Mouse (Mus musculus) monocyte, adult 2 months (primary cell): Measurements from ENCODE around the gene Acadsb.
"Not testable (repeated sequence)": the region's sequence is repeated elsewhere in the genome, so short reads cannot be mapped to it uniquely, and the experiment has no call there.

Experiments
- DNase-seq, 2 experiments: peaks; one replicate each; pipeline ENCODE4 v3.0.0; 2022; ENCODE audit warnings: low spot score in 2 of 2, low read depth in 1 of 2

Acadsb gene

DNA sequence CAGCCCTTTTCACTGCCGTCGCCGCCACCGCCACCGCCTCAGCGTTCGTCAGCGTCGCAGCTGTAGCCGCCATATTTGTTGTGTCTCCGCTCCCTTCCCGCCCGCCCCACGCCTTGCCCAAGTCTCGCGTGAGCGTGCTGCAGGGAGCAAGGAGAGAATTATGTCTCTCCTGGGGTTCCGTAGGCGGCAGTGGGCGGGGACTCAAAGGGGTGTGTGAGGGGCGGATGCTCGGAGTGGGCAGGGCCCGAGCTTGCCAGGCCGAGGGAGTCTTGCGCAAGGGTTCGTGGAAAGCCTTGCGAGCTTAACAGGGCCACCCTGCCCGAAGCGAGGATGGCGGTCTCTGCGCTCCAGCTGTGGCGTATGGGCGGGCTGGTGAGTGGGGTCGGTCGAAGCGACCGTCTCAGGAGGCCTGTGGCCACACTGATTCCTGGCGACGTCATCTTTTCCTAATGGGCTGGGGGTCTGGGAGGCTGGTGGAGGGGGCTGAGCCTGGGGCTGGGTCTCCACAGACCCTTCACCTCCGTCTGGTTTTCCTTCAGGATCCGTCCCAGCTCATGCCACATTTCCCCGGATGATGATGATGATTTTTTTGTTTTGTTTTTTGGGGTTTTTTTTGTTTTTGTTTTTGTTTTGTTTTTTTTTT lies at the start of gene Acadsb, which contains the start of gene Ikzf5:
TSS of gene Acadsb (plus strand) at position 186 of the 643 bp plus-strand sequence.
TSS of gene Ikzf5 (minus strand) at position 106 of the 643 bp plus-strand sequence.
- peak; percentile 99 for DNase-seq

DNA sequence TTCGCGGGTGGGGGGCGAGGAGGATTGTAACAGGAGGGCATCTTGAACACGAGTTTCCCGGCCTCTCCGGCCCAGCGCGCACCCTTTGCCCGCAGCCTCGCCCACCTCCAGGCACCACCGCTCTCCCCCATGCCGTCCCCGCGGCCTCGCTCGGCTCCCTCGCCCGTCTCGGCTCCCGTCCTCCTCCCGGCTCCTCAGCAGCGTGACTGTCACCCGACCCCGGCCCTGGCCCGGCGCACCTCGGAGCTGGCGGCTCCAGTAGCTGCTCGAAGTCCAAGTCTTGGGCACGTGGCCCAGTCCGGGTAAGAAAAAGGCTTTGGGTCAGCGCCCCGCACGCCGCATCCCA lies 48.2 kb upstream of the Acadsb start:
- DNase-seq, result no peak

DNA sequence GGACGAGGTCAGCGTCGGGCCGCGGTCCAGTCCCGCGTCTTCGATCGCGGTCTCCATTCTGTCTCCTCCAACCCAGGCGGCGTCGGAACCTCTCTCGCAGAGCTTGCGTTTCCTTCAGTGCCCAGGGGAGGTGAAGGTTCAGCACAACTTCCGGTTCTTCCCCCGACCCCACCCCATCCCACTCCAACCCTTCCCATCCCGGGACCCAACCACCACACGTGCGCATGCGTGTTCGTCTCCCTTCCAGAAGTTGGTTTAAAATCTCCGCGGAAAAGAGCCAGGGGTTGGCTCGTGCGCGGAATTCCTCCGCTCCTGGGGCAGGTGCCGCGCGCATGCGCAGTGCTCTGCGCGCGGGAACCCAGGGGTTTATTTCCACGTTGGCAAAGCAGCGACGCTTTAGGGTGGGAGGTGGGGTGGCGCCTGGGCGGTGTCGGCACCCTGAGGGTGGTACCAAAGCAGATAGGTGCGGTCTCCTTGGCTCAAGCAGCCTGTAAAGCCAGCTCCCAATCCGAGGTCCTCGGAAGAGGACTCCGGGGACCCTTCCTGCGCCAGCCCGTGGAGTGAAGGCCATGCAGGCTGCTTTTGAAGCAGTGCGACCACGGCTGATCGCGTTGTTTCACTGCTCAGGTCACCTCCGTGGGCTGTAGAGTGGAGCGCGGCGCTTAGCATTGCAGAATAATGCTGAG lies 47.6 kb upstream of the Acadsb start, which contains the start of gene 2310057M21Rik:
TSS of gene 2310057M21Rik (minus strand) at position 145 of the 686 bp plus-strand sequence.
- peak; percentile 50 to 74 for DNase-seq

DNA sequence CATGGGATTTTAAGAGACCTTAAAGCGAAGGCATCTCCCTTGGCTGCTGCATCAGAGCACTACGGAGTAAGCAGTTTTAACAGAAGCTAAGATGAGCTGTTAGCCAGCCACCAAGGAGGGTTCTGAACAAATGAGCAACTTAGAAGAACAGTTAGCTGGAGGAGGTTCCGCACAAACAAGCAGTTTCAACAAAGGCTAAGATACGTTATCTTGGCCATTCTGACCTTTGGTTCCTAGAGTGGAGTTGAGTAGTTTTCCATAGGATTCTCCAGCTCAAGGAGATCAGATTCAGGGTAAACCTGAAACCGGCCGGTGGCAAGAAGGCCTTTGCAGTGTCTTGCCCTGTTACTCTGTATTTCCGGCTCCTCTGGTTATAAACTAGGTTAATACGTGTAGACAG lies 46.3 kb upstream of the Acadsb start:
- DNase-seq, result no peak

DNA sequence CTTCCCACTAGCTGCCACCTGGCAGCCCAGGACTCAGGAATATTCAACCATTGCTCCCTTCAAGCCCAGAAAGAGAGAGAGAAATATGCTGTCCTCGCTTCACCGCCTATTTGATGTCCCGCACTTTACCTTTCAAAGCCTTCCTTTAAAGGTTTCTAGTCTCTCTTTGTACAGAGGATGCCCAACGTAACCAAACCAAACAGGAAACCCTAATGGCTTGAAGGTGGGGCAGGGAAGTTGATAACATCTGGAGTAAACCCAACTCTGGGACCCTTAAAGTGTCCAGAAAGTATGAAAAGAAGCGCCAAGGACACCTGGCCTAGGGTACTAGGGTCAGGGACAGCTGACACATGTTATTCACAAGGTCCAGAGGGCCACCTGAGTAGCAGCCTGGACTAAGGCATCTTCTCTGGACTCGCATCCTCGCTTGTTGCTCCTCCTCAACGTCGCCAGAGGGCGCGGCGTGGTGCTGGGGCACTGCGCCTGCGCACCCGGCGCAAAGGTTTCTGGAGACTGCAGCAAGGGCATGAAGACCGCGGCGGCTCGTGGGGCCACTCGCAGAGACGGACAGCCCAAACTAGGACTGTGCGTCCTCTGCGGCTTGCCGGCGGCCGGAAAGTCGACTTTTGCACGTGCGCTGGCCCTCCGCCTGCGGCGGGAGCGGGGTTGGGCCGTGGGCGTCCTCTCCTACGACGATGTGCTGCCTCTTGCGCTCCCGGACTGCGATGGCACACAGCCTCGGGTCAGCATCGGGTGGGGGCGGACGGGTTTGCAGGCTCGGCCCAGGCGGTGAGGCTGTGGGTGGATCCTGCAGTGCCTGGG lies 39.5 kb upstream of the Acadsb start, which contains the start of gene Pstk:
TSS of gene Pstk (plus strand) at position 494 of the 822 bp plus-strand sequence.
- DNase-seq, result peak; percentile 54 to 78

DNA sequence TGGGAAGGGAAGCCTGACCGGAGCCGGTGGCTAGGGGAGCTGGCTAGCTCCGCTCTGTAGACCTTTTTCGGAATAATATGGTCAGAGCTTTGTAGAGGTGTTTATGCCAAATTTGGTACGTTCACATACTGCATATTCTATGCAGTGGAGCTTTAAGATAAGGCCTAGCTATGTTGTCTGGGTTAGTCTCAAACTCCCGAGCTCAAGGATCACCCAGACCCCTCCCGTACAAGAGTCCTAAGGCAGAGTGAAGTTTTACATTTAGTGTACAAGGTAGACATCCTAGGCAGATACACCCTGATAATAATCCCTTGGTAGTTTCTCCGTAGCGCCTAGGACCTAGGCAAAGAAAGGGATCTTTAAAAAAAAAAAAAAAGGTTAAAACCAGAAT lies 38.9 kb upstream of the Acadsb start:
- DNase-seq, result no peak

DNA sequence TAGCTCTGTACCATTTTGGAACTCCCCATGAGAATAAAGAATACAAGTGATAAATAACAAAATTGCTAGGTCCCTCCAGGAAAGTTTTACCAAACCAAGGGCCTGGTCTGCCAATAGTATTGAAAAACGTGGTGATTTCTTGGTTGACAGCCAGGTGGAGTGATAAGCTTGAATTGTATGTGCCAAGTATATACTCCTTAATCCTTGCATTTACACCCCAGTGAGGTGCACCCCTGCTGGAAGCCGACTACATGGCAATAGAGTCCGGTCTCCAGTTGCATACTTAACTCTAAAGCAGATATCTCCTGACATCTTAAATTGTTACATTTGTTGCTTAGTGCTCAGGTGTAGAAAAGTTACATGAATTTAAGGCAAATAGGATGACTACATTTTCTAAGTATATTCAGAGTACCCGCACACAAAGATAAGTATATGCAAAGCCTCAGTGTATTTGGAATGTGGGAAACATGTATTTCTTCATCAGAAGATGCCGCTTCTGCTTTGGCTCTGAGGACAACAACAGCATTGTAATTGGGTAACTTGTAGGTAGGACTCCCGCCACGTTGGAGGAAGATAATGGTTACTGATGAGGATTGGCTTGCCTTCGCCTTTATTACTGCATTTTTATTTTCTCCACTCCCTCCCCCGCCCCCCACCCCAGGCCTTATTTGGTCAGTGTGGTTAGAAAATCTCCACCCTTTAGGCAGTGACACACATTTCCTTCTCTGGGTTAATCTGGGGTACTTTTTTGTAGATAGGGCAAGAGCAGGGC lies 38.3 kb upstream of the Acadsb start:
- no peak for DNase-seq

DNA sequence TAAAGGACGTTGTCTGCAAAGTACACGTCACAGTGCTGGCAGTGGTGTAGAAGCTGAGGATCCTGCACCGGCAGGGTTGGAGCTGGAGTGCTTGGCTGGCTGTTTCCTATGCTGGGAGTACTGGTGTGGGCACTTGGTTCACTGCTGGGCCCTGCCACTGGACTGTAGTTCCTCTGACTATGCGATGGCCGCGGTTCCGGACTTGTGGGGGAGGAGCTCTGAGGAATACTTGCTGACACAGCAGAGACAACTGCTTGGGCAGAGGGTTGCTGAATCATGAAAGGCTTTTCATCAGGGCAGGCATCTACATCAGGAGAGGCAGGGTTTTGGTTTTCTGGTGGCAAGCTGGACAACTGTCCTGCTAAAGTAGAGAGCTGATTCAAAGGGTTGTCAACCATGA lies 18.6 kb upstream of the Acadsb start:
- DNase-seq, result not testable (repeated sequence)

DNA sequence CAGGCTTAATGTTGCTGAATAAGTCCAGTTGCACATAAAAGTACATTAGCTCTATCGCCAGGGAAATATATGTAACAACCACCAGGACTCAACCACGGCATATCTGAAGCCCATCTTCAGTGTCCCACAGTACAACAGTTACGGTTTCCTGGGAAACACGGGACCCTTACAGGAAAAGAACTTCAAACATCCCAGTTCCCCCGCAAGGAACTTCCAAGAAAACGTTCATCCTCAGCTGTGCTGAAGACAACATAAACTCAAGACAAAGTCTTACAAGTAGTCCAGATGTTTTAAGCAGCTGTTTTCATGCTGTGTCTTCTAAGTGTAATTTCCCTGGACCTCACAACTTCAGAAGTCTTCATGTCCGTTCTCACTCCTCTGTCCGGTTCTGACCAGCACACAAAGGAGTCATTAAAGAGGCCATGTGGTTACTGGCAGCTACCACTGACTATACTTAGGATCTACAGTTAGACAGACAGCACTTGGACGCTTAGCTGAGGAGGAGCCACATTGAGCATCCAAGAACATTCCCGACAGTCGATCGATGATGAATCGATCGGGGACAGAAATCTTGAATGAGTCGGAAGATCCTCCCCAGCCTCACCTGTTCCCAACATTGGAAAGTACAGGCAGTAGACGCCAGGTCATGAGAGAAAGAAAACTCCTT lies 947 bp upstream of the Acadsb start:
- DNase-seq, result no peak

DNA sequence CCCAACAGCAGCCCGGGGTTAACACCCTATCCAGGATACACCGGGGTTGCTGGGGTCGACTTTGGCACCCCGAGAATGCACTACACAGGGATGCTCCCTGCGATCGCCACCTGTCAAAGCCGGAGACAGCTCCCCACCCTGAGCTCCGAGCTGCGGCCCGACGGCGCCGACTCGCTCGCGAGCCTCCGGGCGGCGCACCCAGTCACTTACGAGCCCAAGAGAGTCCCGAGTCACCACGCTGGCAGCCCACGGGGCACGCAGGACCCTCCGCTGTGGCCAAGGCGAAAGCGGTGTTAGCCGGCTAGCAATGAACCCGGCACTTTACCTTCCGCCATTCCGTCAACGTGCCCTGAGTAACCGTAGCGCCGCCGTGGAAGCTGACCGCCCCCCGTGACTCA lies 414 bp upstream of the Acadsb start:
- no peak for DNase-seq

DNA sequence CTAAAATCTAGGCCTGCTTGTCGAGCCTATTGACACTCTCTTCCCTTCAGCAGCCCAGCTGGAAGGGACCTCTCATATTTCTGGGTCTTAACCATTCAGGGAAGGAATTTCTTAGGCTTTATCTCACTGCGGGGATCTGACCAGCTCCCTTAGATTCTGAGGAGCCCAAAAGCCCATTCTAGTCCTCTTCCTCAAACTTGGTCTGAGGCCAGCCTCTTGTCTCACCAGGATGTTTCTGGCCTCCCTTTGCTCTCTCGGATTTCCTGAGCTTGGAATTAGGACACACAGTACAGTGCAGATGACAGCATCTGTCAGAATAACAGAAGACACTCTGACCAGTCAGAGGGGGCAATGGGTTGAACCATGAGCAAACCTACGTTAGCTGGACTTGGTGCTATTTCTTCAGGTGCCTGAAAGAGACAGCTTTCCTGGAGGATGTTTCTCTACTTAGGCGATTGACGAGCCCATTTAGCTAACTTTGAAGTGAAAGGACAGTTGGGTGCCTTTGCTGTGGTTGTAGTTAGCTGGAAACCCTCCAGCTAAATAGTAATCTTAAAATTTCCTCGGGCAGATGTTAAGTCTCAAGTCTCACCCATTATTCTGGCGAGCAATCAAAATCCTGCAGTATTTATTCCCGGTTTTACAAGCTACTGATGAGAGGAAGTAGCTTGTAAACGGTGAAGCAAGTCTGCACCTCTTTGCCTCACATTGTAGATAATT lies 980 bp downstream of the Acadsb start:
- DNase-seq, result no peak

DNA sequence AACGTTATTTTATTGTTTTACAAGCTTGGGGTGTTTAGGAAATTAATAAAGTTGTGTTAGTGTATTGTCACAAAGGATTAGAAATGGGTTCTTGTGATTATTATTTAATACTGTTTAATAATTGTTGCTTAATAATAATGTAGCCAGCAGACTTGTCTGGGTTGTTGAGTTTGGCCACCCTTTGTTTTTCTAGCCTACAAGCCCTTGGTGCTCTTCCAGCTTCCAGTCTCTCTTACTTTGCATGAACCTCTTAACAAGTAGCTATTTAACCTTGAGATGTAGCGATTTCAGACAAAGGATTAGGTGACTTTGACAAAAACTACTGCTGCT lies 1.5 kb downstream of the Acadsb start:
- DNase-seq, result no peak

DNA sequence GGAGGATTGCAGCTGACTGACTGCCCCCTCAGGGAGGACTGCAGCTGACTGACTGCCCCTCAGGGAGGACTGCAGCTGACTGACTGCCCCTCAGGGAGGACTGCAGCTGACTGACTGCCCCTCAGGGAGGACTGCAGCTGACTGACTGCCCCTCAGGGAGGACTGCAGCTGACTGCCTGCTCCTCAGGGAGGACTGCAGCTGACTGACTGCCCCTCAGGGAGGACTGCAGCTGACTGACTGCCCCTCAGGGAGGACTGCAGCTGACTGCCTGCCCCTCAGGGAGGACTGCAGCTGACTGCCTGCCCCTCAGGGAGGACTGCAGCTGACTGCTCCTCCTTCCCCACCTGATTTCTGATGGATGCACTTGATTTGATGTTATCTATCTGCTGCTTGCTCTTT lies 6.3 kb downstream of the Acadsb start:
- not testable (repeated sequence) for DNase-seq

DNA sequence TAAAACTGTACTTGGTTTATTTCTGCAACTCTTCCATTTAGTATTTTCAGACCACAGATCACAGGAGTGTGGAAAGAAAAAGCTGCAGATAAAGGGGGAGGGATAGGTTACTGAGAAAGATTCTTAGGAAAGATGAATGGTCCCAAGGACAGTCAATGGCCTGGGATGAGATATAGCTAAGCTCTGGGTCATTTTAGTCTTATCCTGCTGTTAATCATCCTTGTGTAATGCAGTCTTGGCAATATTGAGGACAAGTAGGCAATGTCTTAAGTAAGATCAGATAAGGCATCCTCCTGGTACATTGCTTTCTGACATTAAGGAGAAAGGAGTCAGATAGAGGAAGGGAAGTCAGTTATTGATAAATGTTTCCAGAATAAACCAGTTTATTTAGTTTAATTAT lies 7.2 kb downstream of the Acadsb start:
- no peak for DNase-seq

DNA sequence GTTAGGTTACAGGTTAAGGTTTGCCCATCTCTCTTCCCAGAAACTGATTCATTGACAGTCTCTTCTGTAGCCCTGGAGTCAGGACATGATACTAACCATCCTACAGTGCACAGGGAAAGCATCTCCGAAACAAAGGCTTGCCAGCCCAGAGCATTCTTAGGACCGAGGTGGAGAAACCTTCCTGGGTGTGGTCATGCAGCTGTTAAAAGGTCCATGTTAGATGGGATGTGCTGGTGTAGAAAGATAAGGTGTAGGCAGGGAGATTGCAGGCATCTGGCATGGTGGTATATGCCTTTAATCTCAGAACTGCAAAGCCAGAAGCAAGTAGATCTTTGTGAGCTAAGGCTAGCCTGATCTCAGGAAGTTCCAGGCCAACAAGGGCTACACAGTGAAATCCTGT lies 14.5 kb downstream of the Acadsb start:
- no peak for DNase-seq

DNA sequence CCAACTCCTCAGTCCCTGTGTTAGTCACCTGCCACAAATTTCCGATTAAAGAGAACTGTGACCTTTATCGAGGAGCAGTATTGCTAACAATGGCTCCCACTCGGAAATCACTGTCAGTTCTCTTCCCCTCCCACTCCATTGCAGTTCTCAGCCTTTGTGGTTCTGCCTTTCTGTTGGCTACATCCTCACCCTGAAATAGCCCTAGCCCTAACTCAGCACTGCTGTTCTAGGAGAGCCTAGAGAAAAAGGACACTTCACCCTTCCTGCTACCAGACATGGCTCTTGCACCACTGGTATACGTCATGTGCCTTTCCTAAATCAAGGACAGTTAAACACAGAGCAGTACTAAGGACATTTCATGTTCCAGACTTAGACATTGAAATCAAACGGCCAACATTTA lies 16.9 kb downstream of the Acadsb start:
- no peak for DNase-seq

DNA sequence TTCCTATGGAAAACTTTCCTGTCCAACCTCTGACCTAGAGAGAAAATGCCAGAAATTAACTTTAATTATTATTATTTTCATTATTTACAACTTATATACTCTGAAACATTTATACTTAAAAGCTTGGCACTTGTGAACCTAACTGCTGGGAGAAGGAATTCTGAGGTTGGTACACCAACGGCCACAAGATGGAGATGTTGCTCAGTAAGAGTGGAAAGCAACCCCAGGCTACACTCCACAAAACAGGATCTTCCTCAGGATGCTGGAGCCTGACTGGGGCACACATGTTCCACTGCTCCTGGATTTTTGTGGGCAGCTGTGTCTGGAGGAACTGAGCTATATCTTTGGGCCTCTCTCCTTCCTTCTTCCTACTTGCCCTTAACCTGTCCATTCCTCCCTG lies 21.8 kb downstream of the Acadsb start:
- no peak for DNase-seq

DNA sequence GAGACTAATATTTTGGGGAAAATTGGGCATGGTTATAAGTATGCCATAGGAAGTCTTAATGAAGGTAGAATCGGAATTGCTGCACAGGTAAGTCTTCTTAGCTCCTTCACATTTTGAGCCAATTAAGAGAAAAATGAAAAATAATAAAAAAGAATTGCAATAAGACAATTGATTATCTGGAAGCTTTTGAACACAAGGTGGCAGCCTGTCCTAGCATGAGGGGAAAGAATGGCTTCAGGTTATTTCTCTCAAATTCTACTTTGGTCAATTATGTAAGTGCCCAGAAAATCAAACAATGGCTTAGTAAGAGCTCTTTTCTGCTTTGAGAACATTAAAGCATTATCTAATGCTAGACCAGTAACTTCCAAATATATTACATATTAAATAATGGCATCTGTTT lies 23.9 kb downstream of the Acadsb start:
- DNase-seq, result no peak

DNA sequence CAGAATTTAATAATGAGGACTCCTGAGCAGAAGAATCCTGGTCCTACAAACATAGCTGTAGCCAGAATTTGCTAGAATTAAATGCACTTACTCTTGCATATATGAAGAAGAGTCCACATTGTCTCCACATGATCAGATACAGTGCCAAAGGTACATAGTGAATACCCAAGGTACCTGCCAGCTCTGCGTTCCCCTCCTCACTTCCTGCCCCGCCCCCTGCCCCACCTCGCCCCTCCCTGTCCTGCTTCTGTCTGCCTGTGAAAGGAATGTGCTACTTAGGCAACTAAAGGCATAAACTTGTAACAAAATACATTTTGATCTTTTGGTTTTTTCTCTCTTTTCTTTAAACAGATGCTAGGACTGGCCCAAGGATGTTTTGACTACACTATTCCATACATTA lies 26.6 kb downstream of the Acadsb start:
- DNase-seq, result no peak

DNA sequence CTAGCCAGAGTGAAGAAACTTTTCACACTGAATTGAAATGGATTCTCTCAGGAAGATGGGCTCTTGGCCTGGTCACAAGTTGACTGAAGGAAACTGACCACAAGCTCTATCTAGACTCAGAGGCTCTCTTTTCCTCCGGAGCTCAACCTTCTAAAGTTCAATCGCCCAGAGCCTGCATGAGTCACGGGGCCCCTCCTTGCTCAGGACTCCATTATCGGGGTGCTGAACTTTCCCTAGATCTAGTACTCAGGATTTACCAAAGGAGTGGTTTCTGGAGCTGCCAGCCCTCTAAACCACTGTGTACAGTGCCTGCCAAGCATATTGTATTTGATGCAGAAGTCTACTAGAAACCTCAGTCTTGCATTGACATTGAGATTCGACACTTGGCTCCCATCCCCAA lies 46.3 kb downstream of the Acadsb start:
- no peak for DNase-seq
